Mouse (Mus musculus): ENCODE measurements at regions not wholly inside any gene's neighbourhood (a gene's known extent, or its start where the extent isn't known, plus 50 kb on each side); places are given as distances from the start of the nearest gene placed in this dataset.
A peak's percentile ranks its signal among the peaks of the same experiment; 100 is the strongest.

- H3K4me2 ChIP-seq (ENCODE audit: low read depth, low read length): no peak overlapping the region
- no peaks in the 10 kb centered on the region for H3K4me1 ChIP-seq (ENCODE audit: insufficient read depth)
- H3K27ac ChIP-seq (ENCODE audit: low read depth): no peak overlapping the region
- no peak overlapping the region for H3K9ac ChIP-seq (replicated peaks)
- no peak overlapping the region for H3K4me3 ChIP-seq (ENCODE audit: low read depth, low read length)
- no peaks in the 10 kb centered on the region for H3K9me3 ChIP-seq (ENCODE audit: low read length)
- no peaks in the 10 kb centered on the region for H3K36me3 ChIP-seq (replicated peaks; ENCODE audit: insufficient read depth, low read length)
- no peak for TF ChIP-seq EP300 (IDR thresholded peaks at IDR 0.05; ENCODE audit: low read depth)
- no peak for TF ChIP-seq CTCF (IDR thresholded peaks at IDR 0.05; ENCODE audit: low read depth)
- no peak for DNase-seq
- no peak for ATAC-seq
- 58% methylated on average over 2 of the region's 2 CpGs for WGBS (ENCODE audit: insufficient replicate concordance)
- no peaks in the 10 kb centered on the region for H3K27me3 ChIP-seq (ENCODE audit: insufficient read depth, low read length)
These were observed 186.7 kb downstream of the Satb1 start for GRCm38 (mm10) chr17:51646416-51646815.

- no peaks in the 10 kb centered on the region for H3K27me3 ChIP-seq (ENCODE audit: insufficient read depth, low read length)
- no peaks in the 10 kb centered on the region for H3K36me3 ChIP-seq (replicated peaks; ENCODE audit: insufficient read depth, low read length)
- 69% methylated on average over 1 of the region's 1 CpGs for WGBS (ENCODE audit: insufficient replicate concordance)
- no peaks in the 10 kb centered on the region for H3K9me3 ChIP-seq (ENCODE audit: low read length)
- TF ChIP-seq EP300 (IDR thresholded peaks at IDR 0.05; ENCODE audit: low read depth) (no peak), CTCF (IDR thresholded peaks at IDR 0.05; ENCODE audit: low read depth) (no peak)
- H3K4me3 ChIP-seq (ENCODE audit: low read depth, low read length): no peak overlapping the region
- no peak overlapping the region for H3K4me2 ChIP-seq (ENCODE audit: low read depth, low read length)
- ATAC-seq: no peak
- no peak for DNase-seq
- no peak overlapping the region for H3K9ac ChIP-seq (replicated peaks)
- H3K27ac ChIP-seq (ENCODE audit: low read depth): no peak overlapping the region
- H3K4me1 ChIP-seq (ENCODE audit: insufficient read depth): no peaks in the 10 kb centered on the region
These were observed 187.2 kb downstream of the Satb1 start for GRCm38 (mm10) chr17:51645866-51646265.

- no peaks in the 10 kb centered on the region for H3K36me3 ChIP-seq (replicated peaks; ENCODE audit: insufficient read depth, low read length)
- no peak overlapping the region for H3K27ac ChIP-seq (ENCODE audit: low read depth)
- H3K4me2 ChIP-seq (ENCODE audit: low read depth, low read length): no peak overlapping the region
- peak; percentile 1 for DNase-seq
- H3K4me1 ChIP-seq (ENCODE audit: insufficient read depth): no peaks in the 10 kb centered on the region
- H3K4me3 ChIP-seq (ENCODE audit: low read depth, low read length): no peak overlapping the region
- no peaks in the 10 kb centered on the region for H3K27me3 ChIP-seq (ENCODE audit: insufficient read depth, low read length)
- TF ChIP-seq CTCF (IDR thresholded peaks at IDR 0.05; ENCODE audit: low read depth): no peak
- TF ChIP-seq EP300 (IDR thresholded peaks at IDR 0.05; ENCODE audit: low read depth): no peak
- no peak for ATAC-seq
- 56% methylated on average over 2 of the region's 2 CpGs for WGBS (ENCODE audit: insufficient replicate concordance)
- H3K9me3 ChIP-seq (ENCODE audit: low read length): no peaks in the 10 kb centered on the region
- no peak overlapping the region for H3K9ac ChIP-seq (replicated peaks)
These were observed 190.4 kb downstream of the Satb1 start for GRCm38 (mm10) chr17:51642682-51643081.

- Histone ChIP-seq H3K36me3 (replicated peaks; ENCODE audit: insufficient read depth, low read length) (no peaks in the 10 kb centered on the region), H3K4me1 (ENCODE audit: insufficient read depth) (no peaks in the 10 kb centered on the region), H3K4me3 (ENCODE audit: low read depth, low read length) (no peak overlapping the region), H3K9me3 (ENCODE audit: low read length) (no peaks in the 10 kb centered on the region), H3K4me2 (ENCODE audit: low read depth, low read length) (no peak overlapping the region), H3K27me3 (ENCODE audit: insufficient read depth, low read length) (no peaks in the 10 kb centered on the region), H3K9ac (replicated peaks) (no peak overlapping the region), H3K27ac (ENCODE audit: low read depth) (no peak overlapping the region)
- TF ChIP-seq EP300 (IDR thresholded peaks at IDR 0.05; ENCODE audit: low read depth) (no peak), CTCF (IDR thresholded peaks at IDR 0.05; ENCODE audit: low read depth) (no peak)
- no peak for DNase-seq
- ATAC-seq: no peak
- 58% methylated on average over 4 of the region's 4 CpGs for WGBS (ENCODE audit: insufficient replicate concordance)
These were observed 197.2 kb downstream of the Satb1 start for GRCm38 (mm10) chr17:51635913-51636312.

GRCm38 (mm10) chr17:51631574-51631973 is 201.5 kb downstream of the Satb1 start:
- Histone ChIP-seq H3K4me1 (ENCODE audit: insufficient read depth) (no peaks in the 10 kb centered on the region), H3K9me3 (ENCODE audit: low read length) (no peaks in the 10 kb centered on the region), H3K4me3 (ENCODE audit: low read depth, low read length) (no peak overlapping the region), H3K4me2 (ENCODE audit: low read depth, low read length) (no peak overlapping the region), H3K27me3 (ENCODE audit: insufficient read depth, low read length) (no peaks in the 10 kb centered on the region), H3K36me3 (replicated peaks; ENCODE audit: insufficient read depth, low read length) (no peaks in the 10 kb centered on the region), H3K27ac (ENCODE audit: low read depth) (no peak overlapping the region), H3K9ac (replicated peaks) (no peak overlapping the region)
- WGBS (ENCODE audit: insufficient replicate concordance): 51% methylated on average over 2 of the region's 2 CpGs
- TF ChIP-seq CTCF (IDR thresholded peaks at IDR 0.05; ENCODE audit: low read depth): no peak
- TF ChIP-seq EP300 (IDR thresholded peaks at IDR 0.05; ENCODE audit: low read depth): no peak
- DNase-seq (no peak), ATAC-seq (no peak)

- ATAC-seq: no peak
These were observed 212.6 kb downstream of the Satb1 start for GRCm38 (mm10) chr17:51620528-51620927.

GRCm38 (mm10) chr17:51585263-51585662 is 247.8 kb downstream of the Satb1 start:
- TF ChIP-seq EP300 (IDR thresholded peaks at IDR 0.05; ENCODE audit: low read depth) (no peak), CTCF (IDR thresholded peaks at IDR 0.05; ENCODE audit: low read depth) (no peak)
- no peaks in the 10 kb centered on the region for H3K36me3 ChIP-seq (replicated peaks; ENCODE audit: insufficient read depth, low read length)
- no peak overlapping the region for H3K27ac ChIP-seq (ENCODE audit: low read depth)
- 59% methylated on average over 1 of the region's 1 CpGs for WGBS (ENCODE audit: insufficient replicate concordance)
- no peak for ATAC-seq
- no peak overlapping the region for H3K4me3 ChIP-seq (ENCODE audit: low read depth, low read length)
- H3K9ac ChIP-seq (replicated peaks): no peak overlapping the region
- no peak overlapping the region for H3K4me2 ChIP-seq (ENCODE audit: low read depth, low read length)
- no peaks in the 10 kb centered on the region for H3K4me1 ChIP-seq (ENCODE audit: insufficient read depth)
- no peak for DNase-seq
- H3K27me3 ChIP-seq (ENCODE audit: insufficient read depth, low read length): no peaks in the 10 kb centered on the region
- no peaks in the 10 kb centered on the region for H3K9me3 ChIP-seq (ENCODE audit: low read length)

More at GRCm38 (mm10) chr17:51620528-51620927, 212.6 kb downstream of the Satb1 start:
- no peaks in the 10 kb centered on the region for H3K27me3 ChIP-seq (ENCODE audit: insufficient read depth, low read length)
- no peaks in the 10 kb centered on the region for H3K4me1 ChIP-seq (ENCODE audit: insufficient read depth)
- H3K36me3 ChIP-seq (replicated peaks; ENCODE audit: insufficient read depth, low read length): no peaks in the 10 kb centered on the region
- TF ChIP-seq CTCF (IDR thresholded peaks at IDR 0.05; ENCODE audit: low read depth): no peak
- TF ChIP-seq EP300 (IDR thresholded peaks at IDR 0.05; ENCODE audit: low read depth): no peak
- WGBS (ENCODE audit: insufficient replicate concordance): 61% methylated on average over 3 of the region's 3 CpGs
- no peak overlapping the region for H3K27ac ChIP-seq (ENCODE audit: low read depth)
- H3K4me3 ChIP-seq (ENCODE audit: low read depth, low read length): no peak overlapping the region
- H3K4me2 ChIP-seq (ENCODE audit: low read depth, low read length): no peak overlapping the region
- DNase-seq: no peak
- no peaks in the 10 kb centered on the region for H3K9me3 ChIP-seq (ENCODE audit: low read length)
- no peak overlapping the region for H3K9ac ChIP-seq (replicated peaks)

All from liver, postnatal 0 days (tissue).